Mouse (Mus musculus) gastrocnemius, postnatal 10 days (tissue): ENCODE data around the gene Crb2. TPM values are rescaled to one million over a fixed set of nuclear protein-coding genes. Genes with fewer than 3 reads are reported as not detected.

Source experiments
- DNase-seq: peaks from one replicate; pipeline ENCODE4 v3.0.0; 2021; ENCODE audit warnings: mixed read lengths
- long read RNA-seq, 2 experiments: library from polyadenylated mRNA; stranded (forward); transcript quantifications; one replicate each; pipeline ENCODE4 v2.0.0; 2021
- total RNA-seq, 2 experiments: library from RNA; stranded (reverse); gene quantifications; 2 replicates each; pipeline ENCODE4 v1.2.3; 2021

Crb2 gene
- total RNA-seq, result under 1 TPM; 0.35 to 0.36 TPM
- long read RNA-seq, experiment 1, partial matches to known transcripts, result 0 of 1 reads
- long read RNA-seq, experiment 1, other reads (novel, unspliced or antisense), result 1 of 1 reads
- long read RNA-seq, experiment 2, result 0 reads

- no peak for DNase-seq
Measured at GRCm38 (mm10) chr2:37776016-37776415, at the start of gene Crb2. Gene Crb2, plus strand, starts transcription at chr2:37776249.

DNA sequence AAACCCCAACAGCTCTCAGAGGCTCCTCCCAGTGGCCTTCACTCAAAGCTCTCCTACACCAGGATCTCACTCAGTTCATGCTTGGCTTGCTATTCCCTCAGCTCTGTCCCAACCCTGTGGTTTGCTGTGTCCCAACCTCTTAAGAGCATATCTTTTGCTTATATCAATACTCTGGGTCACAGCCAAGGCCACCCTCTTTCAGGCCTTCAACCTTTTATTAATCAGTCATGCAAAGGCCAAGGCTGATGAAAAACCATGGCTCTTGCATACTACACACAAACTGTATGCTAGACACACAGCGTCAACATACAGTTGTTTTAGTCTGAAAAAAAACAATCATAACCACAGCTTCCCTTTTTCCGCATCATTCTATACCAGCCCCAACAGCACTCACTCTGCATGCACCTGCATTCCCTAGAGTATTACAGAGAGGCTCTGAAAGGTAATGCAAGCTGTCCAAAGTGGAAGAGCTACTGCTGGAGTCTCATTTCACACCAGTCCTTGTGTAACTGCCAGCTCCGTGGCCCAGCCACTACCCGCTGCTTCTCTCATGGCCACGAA lies 44.7 kb upstream of the Crb2 start:
- DNase-seq, result no peak

- peak; percentile 30 for DNase-seq
Measured at GRCm38 (mm10) chr2:37734979-37735806, 40.9 kb upstream of the Crb2 start.

DNA sequence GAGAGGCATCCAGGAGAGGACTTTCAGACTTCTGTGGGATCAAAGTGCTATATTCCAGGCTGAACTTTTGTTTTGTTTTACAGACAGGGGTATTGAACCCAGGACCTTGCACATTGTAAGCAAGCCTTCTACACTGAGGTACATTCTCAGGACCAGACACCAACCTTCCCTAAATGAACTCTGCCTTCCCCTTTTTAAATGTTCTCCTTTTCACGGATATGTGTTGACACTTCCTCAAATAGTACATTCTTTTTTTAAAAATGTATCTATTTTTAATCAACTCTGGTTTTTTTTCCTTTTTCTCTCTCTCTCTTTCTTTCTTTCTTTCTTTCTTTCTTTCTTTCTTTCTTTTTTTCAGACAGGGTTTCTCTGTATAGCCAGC lies 40.3 kb upstream of the Crb2 start:
- no peak for DNase-seq

DNA sequence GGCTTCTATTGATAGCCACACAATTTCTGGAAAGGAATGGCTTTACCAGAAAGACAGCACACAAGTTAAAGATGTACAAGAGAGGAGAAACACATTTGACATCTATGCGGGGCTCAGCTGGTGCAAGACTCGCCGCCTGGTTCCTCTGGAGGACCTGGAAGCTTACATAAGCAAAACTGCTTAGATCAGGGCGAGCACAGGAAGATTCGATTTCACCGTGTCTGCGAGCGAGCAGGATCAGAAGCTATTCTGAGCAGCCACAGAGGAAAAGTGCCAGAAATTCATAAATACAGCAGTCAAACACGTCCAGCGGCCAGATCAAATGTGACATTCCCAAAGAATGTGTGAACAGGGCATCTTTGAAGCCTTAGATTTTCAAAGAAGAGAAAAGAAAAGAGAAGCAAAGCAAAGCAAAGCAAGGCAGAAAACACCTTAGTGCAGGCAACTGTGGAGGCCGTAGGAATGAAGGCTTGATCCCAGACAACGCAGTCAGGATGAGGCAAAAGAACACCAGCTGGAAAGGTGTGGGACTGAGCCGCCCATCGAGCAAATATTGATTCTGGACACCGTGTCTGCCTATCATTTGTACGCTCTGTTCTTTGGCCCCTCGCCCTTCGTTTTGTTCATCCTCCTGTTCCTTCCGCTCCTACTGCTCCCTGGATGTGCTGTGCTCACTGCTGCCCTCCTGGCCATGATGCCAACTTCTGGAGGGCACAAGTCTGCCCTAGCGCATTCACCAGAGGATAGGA lies 34.1 kb upstream of the Crb2 start:
- DNase-seq, result no peak

DNA sequence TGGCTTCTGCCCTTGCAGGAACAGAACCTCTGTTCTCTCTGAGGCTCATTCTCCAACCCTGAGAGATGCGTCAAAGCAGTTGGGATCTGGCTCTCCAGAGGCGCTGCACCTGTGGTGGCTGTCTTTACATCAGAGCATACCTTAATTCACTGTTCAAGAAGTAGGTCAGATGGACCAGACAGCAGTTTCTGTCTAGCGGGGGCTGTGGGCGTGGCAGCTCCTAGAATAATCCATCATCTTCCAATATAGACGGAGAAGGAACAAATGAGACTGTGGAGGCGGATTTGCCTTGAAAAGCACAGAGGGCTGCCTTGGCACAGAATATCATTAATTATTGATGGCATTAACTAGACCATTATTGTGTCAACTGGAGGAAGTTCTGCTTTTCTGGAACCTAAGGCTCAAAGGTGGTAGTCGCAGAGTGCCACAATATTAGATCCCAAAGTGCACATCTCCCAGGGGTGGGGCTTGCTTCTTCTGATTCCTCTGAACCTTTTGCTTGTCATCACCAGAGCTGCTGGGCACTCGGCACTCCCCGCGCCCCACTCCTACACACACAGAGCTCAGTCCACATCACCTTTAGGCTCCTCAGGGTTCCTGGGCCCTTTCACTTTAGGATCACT lies 31.2 kb upstream of the Crb2 start:
- no peak for DNase-seq

GRCm38 (mm10) chr2:37746293-37747049 lies 29.6 kb upstream of the Crb2 start:
- DNase-seq, result no peak

DNA sequence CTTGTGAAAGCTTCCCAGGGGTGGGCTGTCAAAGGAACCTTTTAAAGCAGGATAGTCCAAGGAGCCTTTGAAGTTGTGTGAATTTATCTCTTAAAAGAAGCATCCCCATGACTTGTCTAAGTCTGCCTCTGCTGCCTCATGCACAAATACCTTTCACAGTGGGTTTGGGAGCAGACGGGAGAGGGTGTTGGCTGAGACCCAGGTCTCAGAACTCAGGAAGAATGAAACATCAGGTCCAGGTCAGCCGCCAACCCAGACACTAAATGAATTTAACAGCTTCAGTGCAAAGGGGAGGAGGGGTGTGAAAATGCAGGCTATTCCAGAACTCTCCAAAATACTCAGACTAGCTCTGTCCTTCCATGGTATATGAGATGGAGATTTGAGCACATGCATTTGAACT lies 28.1 kb upstream of the Crb2 start:
- no peak for DNase-seq

DNA sequence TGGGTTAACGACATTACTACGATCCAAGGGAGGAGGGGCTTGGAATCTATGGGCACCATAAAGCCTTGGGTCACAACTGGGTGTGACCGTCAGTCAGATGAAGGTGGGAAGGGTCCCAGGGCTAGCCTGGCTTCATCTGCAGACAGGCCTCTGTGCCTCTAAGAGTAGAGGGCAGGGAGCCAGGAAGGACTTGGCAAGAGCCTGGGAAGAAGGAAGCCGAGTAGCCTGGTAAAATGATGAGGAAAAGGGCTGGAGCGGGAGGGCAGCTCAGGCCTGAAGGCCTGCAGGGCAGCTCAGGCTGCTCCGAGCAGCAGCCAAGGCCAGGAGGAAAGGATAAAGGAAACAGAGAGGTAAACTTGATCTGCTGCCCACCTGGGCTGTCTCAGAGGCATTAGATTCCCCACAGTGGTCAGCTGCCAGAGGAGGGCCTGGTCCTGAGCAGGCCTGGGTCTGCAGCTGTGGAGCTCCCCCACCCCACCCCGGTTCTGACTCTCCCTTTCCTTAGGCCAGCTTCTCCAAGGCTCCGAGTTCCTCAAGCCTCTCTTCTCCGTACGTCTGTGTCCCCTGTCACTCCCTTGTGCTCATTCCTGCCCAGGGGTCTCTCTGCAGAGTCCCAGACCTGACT lies 27.5 kb upstream of the Crb2 start:
- peak; percentile 75 for DNase-seq

DNA sequence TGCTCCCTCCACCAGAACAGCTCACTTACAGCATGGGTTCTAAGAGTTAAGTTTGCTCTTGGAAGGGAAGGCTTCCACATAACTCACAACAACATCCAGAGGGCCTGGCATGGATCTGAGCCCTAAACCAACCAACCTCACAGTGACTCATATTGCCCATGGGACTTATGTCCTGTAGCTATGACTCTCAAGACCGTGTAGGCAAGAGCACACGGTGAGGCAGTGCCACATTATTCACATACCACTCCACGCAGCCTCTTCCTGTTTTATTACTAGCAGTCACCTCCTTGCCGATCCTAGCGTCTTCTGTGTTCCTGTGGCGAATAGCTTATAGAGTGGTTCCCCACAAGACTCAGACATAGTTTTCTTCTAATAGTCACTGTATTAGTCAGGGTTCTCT lies 26.7 kb upstream of the Crb2 start:
- DNase-seq, result no peak

DNA sequence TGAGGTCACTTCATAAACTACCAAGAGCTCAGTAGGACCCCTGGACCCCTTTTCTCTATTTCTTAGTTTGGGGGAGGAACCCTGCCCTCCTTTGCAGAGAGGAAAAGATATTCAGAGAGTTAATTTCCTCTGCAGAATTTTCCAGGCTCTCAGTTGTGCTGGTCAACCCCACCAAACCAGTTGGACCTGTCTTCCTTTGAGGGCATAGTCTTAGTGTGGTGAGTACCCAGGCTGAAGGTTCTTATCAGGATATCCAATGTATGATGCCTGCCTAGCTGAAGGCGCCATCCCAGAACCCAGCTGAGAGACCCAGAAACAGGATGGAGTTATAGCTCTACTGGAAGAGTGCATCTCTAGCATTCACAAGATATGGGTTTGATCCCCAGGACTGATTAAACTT lies 24.9 kb upstream of the Crb2 start:
- DNase-seq, result no peak

GRCm38 (mm10) chr2:37756220-37756930 lies 19.7 kb upstream of the Crb2 start:
- no peak for DNase-seq

DNA sequence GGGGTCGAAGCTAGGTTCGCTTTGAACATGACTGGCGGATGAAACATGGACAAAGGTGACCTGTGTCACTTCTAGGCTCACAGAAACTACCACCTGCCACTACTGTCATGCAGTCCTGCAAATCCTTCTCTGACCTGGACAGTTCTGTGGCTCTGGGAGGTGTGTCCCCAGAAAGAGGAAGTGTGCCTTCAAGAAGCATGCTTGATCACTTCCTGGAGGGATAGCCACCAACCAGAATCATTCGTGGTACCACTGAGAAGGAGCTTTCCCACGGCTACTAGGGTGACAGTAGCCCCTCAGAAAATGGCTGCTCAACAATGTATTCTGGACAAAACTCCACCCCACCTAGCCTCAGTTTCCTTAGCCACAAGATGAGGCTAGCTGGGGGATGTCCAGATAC lies 19.0 kb upstream of the Crb2 start:
- DNase-seq, result no peak

DNA sequence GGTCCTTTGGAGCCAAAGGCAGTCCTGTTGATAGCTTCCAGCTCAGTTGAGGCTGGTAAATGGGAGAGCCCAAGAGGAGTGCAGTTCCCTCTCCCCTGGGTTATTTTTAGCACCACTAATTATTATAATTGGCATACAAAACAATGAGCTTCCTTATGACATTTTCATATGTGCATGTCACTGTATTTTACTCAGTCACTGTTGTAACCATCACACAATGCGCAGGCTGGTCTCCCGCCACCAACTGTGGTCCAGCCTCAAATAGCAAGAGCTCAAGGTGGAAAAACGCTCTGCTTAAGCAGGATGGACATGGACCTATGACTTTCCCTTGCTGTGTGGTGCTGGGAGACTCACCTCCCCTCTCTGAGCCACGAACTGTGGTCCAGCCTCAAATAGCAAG lies 18.3 kb upstream of the Crb2 start:
- no peak for DNase-seq

DNA sequence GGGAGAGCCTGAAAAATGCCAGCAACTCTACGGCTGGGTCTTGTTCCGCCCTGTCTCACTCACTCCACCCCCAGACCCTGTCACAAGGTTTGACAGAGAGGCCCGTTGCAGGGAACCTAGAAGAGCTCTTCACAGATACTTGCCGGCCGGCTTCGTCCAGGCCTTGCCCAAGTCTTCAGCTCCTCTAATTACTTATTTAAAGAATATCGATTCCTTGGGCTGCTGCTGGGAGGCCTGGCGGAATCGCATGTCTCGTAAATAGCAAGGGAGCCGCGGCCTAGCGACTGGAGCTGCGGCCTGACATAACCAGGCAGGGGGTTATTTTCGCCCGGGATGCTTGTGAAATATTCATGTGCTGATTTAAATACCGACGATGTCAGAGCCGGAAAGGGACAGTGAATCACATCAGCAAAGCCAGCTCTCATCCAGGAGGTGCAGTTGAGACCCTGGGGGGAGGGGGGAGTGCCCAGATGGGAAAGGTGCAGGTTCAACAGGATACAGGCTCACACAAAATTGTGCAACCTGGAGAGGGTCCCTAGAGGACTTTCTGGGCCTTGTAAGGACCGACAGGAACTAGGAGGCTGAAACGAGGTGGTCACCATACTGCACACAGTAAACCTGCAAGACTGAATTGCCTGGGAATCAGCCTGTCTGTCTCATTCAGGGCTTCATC lies 17.6 kb upstream of the Crb2 start:
- no peak for DNase-seq

- DNase-seq, result no peak
Measured at GRCm38 (mm10) chr2:37760633-37761032, 15.4 kb upstream of the Crb2 start.

GRCm38 (mm10) chr2:37763638-37764037 lies 12.4 kb upstream of the Crb2 start:
- no peak for DNase-seq

DNA sequence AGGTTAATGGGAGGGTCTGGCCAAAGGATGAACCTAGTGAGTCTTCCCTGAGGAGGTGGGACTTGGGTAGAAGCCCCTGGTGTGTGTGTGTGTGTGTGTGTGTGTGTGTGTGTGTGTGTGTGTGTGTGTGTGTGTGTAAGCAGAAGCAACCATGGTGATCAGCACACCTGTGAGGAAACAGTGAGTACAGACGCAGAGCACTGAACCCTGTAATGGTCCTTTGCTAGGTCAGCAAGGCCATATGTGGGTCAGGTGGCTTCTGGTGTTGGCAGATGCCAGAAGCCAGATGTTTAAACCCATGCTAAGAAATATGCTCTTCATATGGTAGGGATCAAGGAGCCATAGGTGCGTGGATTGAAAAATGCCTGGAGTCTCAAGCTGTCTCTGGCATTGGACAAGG lies 11.5 kb upstream of the Crb2 start:
- DNase-seq, result no peak

DNA sequence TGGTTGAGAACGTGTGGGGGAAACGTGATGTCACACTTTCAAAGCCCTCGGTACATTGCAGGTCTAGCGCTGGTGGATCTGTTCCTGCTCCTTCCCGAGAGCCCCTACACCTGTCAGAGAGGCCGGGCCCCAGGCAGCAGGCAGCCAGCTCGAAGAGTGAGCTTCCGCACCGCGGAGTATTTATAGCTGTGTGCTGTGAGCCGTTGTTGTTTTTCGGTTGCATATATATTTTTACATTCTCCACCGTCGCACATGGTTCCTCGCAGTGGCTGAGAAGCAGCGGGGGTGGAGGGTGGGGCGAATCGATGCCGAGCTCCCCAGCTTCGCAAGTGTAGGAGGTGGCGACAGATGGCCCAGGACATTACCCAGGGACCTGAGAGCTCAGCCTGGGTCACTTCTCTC lies 11.0 kb upstream of the Crb2 start:
- DNase-seq, result no peak
